Mouse (Mus musculus) A20 (cell line): ENCODE measurements at regions not wholly inside any gene's neighbourhood (a gene's known extent, or its start where the extent isn't known, plus 50 kb on each side); places are given as distances from the start of the nearest gene placed in this dataset.

Experiments
- DNase-seq: peaks from one replicate; pipeline ENCODE4 v3.0.0-alpha.2; 2011; ENCODE audit warnings: low read depth, low spot score

- DNase-seq: no peak
Measured at GRCm38 (mm10) chr12:32273474-32273873, 65.0 kb upstream of the Pik3cg start.

- no peak for DNase-seq
Measured at GRCm38 (mm10) chr12:32279861-32280260, 71.4 kb upstream of the Pik3cg start.

- DNase-seq: no peak
Measured at GRCm38 (mm10) chr12:32280309-32280708, 71.8 kb upstream of the Pik3cg start.

- peak; percentile 20 for DNase-seq
Measured at GRCm38 (mm10) chr12:32282371-32283163, 74.1 kb upstream of the Pik3cg start.

- no peak for DNase-seq
Measured at GRCm38 (mm10) chr12:32285039-32285438, 76.6 kb upstream of the Pik3cg start.

- DNase-seq: no peak
Measured at GRCm38 (mm10) chr12:32286652-32287051, 78.2 kb upstream of the Pik3cg start.

GRCm38 (mm10) chr12:32291145-32291544, 82.7 kb upstream of the Pik3cg start:
- DNase-seq: no peak

GRCm38 (mm10) chr12:32291962-32292748, 83.7 kb upstream of the Pik3cg start:
- DNase-seq: peak; percentile 89

GRCm38 (mm10) chr12:32292749-32293128, 84.3 kb upstream of the Pik3cg start:
- peak; percentile 71 for DNase-seq

- DNase-seq: no peak
Measured at GRCm38 (mm10) chr12:32297431-32297830, 81.1 kb upstream of the Ccdc71l start.

GRCm38 (mm10) chr12:32299714-32300113, 78.8 kb upstream of the Ccdc71l start:
- peak; percentile 19 for DNase-seq

GRCm38 (mm10) chr12:32305736-32306135, 72.8 kb upstream of the Ccdc71l start:
- DNase-seq: peak; percentile 42

GRCm38 (mm10) chr12:32306326-32306725, 72.2 kb upstream of the Ccdc71l start:
- DNase-seq: no peak

- DNase-seq: no peak
Measured at GRCm38 (mm10) chr12:32307280-32308006, 71.1 kb upstream of the Ccdc71l start.

- no peak for DNase-seq
Measured at GRCm38 (mm10) chr12:32315099-32315783, 63.3 kb upstream of the Ccdc71l start.
